ENCODE assay signal across 13 mouse cellular contexts in the genomic region with DNA sequence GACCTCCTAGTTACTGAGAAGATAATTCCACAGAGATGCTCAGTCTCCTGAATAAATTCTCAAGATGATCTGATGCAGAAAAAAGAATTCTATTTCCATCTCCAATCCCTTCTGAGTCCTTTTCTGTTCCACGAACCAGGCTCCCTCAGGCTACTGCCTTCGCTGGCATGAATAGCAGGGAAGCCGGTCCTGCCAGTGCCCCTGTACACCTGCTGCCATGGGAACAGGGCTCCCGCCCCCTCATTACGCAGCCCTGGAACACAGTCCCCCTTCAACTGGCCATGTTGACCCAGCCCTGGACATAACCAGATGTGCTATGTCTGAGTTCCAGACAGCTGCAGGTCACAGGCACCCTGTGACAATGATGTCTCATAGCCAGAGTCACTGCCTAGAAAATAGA.
DNase-seq lines count a peak whose midpoint lies in the region; ATAC-seq and TF ChIP-seq lines count a peak whose summit lies in the region.
"Had no signal": no experiment of that assay in that cellular context is flagged by ENCODE, and none has a peak within 500 bp of the region (broad histone marks: within the 10 kb centered on the region; RNA-seq: fewer than 3 reads in every experiment).

No protein-coding gene starts in this region.

- no peaks in the 10 kb centered on the region for H3K4me1 ChIP-seq in forebrain, postnatal 0 days (ENCODE audit: insufficient read depth)
- peaks cover 7% of the 10 kb centered on the region; the same call in 1 of the 2 replicates for H3K4me1 ChIP-seq in forebrain, embryonic 16.5 days (replicated peaks; ENCODE audit: control insufficient read depth, insufficient read depth, low read length)
- no peaks in the 10 kb centered on the region for H3K4me1 ChIP-seq in kidney, embryonic 15.5 days

- no peaks in the 10 kb centered on the region for H3K79me2 ChIP-seq in macrophage (ENCODE audit: inconsistent target)

- no peaks in the 10 kb centered on the region for H3K36me3 ChIP-seq in forebrain, postnatal 0 days (ENCODE audit: insufficient read depth)
- H3K36me3 ChIP-seq in forebrain, embryonic 16.5 days (ENCODE audit: control insufficient read depth, insufficient read depth) = no peaks in the 10 kb centered on the region
- H3K36me3 ChIP-seq in kidney, embryonic 15.5 days = no peaks in the 10 kb centered on the region
- H3K36me3 ChIP-seq in macrophage (ENCODE audit: inconsistent target) = no peaks in the 10 kb centered on the region
- H3K36me3 ChIP-seq: hindbrain, embryonic 12.5 days had no signal

- H3K27me3 ChIP-seq in forebrain, postnatal 0 days (ENCODE audit: insufficient read depth, low read length) = no peaks in the 10 kb centered on the region
- H3K27me3 ChIP-seq in forebrain, embryonic 16.5 days (replicated peaks; ENCODE audit: control insufficient read depth, insufficient read depth, low read length) = no peaks in the 10 kb centered on the region
- no peaks in the 10 kb centered on the region for H3K27me3 ChIP-seq in kidney, embryonic 15.5 days
- H3K27me3 ChIP-seq: hindbrain, embryonic 12.5 days had no signal

- no peak overlapping the region for H3K27ac ChIP-seq in forebrain, postnatal 0 days (ENCODE audit: low read depth, low read length)
- no peak overlapping the region for H3K27ac ChIP-seq in forebrain, embryonic 16.5 days (ENCODE audit: low read length)
- no peak overlapping the region for H3K27ac ChIP-seq in kidney, embryonic 15.5 days
- H3K27ac ChIP-seq in macrophage = 0 out of 2 replicates have a peak overlapping the region, but pooled peaks have one; percentile 81
- H3K27ac ChIP-seq: hindbrain, embryonic 12.5 days had no signal

- peak; percentile 58 for ATAC-seq in forebrain, postnatal 0 days
- no peak; the same call in 1 of the 2 replicates for ATAC-seq in forebrain, embryonic 16.5 days
- no peak for ATAC-seq in kidney, embryonic 15.5 days (replicated peaks; ENCODE audit: low FRiP score)
- ATAC-seq in activated CD4-positive, CD25-positive, alpha-beta regulatory T cell, adult 4 months = no peak

- peak; percentile 10 for DNase-seq in forebrain, postnatal 0 days
- peak; percentile 11 for DNase-seq in kidney, adult 18-20 months
- peak; percentile 22 for DNase-seq in retina, postnatal 1 day
- no peak for DNase-seq in retina, embryonic 14.5 days (ENCODE audit: low spot score)
- DNase-seq: thymus, postnatal 25 days had no signal

- WGBS in forebrain, postnatal 0 days = 59% methylated on average over 5 of the region's 5 CpGs
- WGBS in forebrain, embryonic 16.5 days = 41% methylated on average over 5 of the region's 5 CpGs
- 68% methylated on average over 5 of the region's 5 CpGs for WGBS in kidney, embryonic 15.5 days
- 89% methylated on average over 5 of the region's 5 CpGs for WGBS in macrophage (ENCODE audit: missing documents)

- no peak overlapping the region for H3K9ac ChIP-seq in forebrain, postnatal 0 days
- H3K9ac ChIP-seq in forebrain, embryonic 16.5 days (replicated peaks; ENCODE audit: low read depth, low read length) = no peak overlapping the region
- H3K9ac ChIP-seq in kidney, embryonic 15.5 days = no peak overlapping the region
- H3K9ac ChIP-seq: hindbrain, embryonic 12.5 days had no signal

- no peaks in the 10 kb centered on the region for H3K9me3 ChIP-seq in forebrain, postnatal 0 days (ENCODE audit: low read length)
- H3K9me3 ChIP-seq in forebrain, embryonic 16.5 days (ENCODE audit: control insufficient read depth, low read length) = no peaks in the 10 kb centered on the region
- no peaks in the 10 kb centered on the region for H3K9me3 ChIP-seq in kidney, embryonic 15.5 days (replicated peaks)
- H3K9me3 ChIP-seq: hindbrain, embryonic 12.5 days; megakaryocyte, embryonic 14.5 days had no signal

- H3K4me3 ChIP-seq in forebrain, postnatal 0 days (ENCODE audit: low read depth, low read length) = no peak overlapping the region
- H3K4me3 ChIP-seq in forebrain, embryonic 16.5 days (replicated peaks; ENCODE audit: low read length) = no peak overlapping the region
- no peak overlapping the region for H3K4me3 ChIP-seq in kidney, embryonic 15.5 days (replicated peaks)
- H3K4me3 ChIP-seq in macrophage (ENCODE audit: inconsistent target) = no peak overlapping the region
- H3K4me3 ChIP-seq: hindbrain, embryonic 12.5 days; megakaryocyte, embryonic 14.5 days; myocyte had no signal

- no peak overlapping the region for H3K4me2 ChIP-seq in forebrain, postnatal 0 days (ENCODE audit: low read depth)
- H3K4me2 ChIP-seq in forebrain, embryonic 16.5 days (ENCODE audit: low read length) = no peak overlapping the region
- H3K4me2 ChIP-seq in kidney, embryonic 15.5 days = no peak overlapping the region
- H3K4me2 ChIP-seq: heart, embryonic 11.5 days; hindbrain, embryonic 12.5 days had no signal

- TF ChIP-seq CTCF in forebrain, postnatal 0 days (IDR thresholded peaks at IDR 0.05; ENCODE audit: low read depth) = no peak
